Mouse (Mus musculus): ENCODE data around the gene Ptges. TPM values are rescaled to one million over a fixed set of nuclear protein-coding genes. Genes with fewer than 3 reads are reported as not detected.
A peak's percentile ranks its signal among the peaks of the same experiment; 100 is the strongest.

Gene Ptges
- polyA plus RNA-seq, 1 experiment, result 0.56 TPM

- Histone ChIP-seq H3K4me3 (peak overlapping the region; percentile 34), H3K79me2 (ENCODE audit: control insufficient read depth, insufficient read depth) (no peaks in the 10 kb centered on the region), H3K27me3 (ENCODE audit: control insufficient read depth, insufficient read depth, insufficient read length) (no peaks in the 10 kb centered on the region), H3K4me2 (ENCODE audit: low read depth) (peak overlapping the region; percentile 84), H3K36me3 (ENCODE audit: control insufficient read depth, insufficient read depth) (no peaks in the 10 kb centered on the region), H3ac (ENCODE audit: control insufficient read depth, insufficient read length) (peak overlapping the region; percentile 56)
- peak; percentile 43 for TF ChIP-seq POLR2A (IDR thresholded peaks at IDR 0.05; ENCODE audit: insufficient read length, low read depth)
- TF ChIP-seq MYOD1 (IDR thresholded peaks at IDR 0.05; ENCODE audit: control insufficient read depth in 1 of 3, insufficient read length in 2 of 3, low read depth in 2 of 3), result no peak
Observed at GRCm38 (mm10) chr2:30845152-30846070, 84.3 kb downstream of the Ptges start.

- Histone ChIP-seq H3K4me2 (ENCODE audit: low read depth) (no peak overlapping the region), H3K27me3 (ENCODE audit: control insufficient read depth, insufficient read depth, insufficient read length) (no peaks in the 10 kb centered on the region), H3K4me3 (no peak overlapping the region), H3ac (ENCODE audit: control insufficient read depth, insufficient read length) (no peak overlapping the region), H3K79me2 (ENCODE audit: control insufficient read depth, insufficient read depth) (no peaks in the 10 kb centered on the region), H3K36me3 (ENCODE audit: control insufficient read depth, insufficient read depth) (no peaks in the 10 kb centered on the region)
- TF ChIP-seq REST (IDR thresholded peaks at IDR 0.05; ENCODE audit: insufficient read depth, insufficient read length), result no peak
- TF ChIP-seq TCF12 (IDR thresholded peaks at IDR 0.05; ENCODE audit: insufficient read depth, poor library complexity, severe bottlenecking), result no peak
- no peak for TF ChIP-seq SRF (IDR thresholded peaks at IDR 0.05; ENCODE audit: control insufficient read depth, insufficient read length, low read depth)
- no peak for TF ChIP-seq MYOD1 (IDR thresholded peaks at IDR 0.05; ENCODE audit: control insufficient read depth in 1 of 3, insufficient read length in 2 of 3, low read depth in 2 of 3)
- TF ChIP-seq POLR2A (IDR thresholded peaks at IDR 0.05; ENCODE audit: insufficient read length, low read depth), result no peak
- TF ChIP-seq MAX (IDR thresholded peaks at IDR 0.05; ENCODE audit: low read depth), result no peak
- TF ChIP-seq TCF3 (IDR thresholded peaks at IDR 0.05; ENCODE audit: insufficient read length, low read depth), result no peak
- no peak for TF ChIP-seq POLR2AphosphoS2 (IDR thresholded peaks at IDR 0.05; ENCODE audit: insufficient read length, low read depth)
- no peak for TF ChIP-seq E2F4 (IDR thresholded peaks at IDR 0.05; ENCODE audit: insufficient read depth)
- no peak for TF ChIP-seq CEBPB (IDR thresholded peaks at IDR 0.05; ENCODE audit: insufficient read depth, poor library complexity, severe bottlenecking)
- no peak for TF ChIP-seq MYOG (IDR thresholded peaks at IDR 0.05; ENCODE audit: control insufficient read depth in 1 of 3, insufficient read depth in 1 of 3, insufficient read length in 2 of 3, low read depth in 2 of 3)
- no peak for TF ChIP-seq USF1 (IDR thresholded peaks at IDR 0.05; ENCODE audit: low read depth)
Observed at GRCm38 (mm10) chr2:30842615-30843014, 87.0 kb downstream of the Ptges start.

Other genes starting within 250 kb of the Ptges start
- 0.12 TPM for gene 1700001O22Rik, start 126.2 kb downstream of the Ptges start, polyA plus RNA-seq (2012; fragmentation: generic; extraction: Trizol)
- 71.2 TPM for gene Ntmt1, start 122.0 kb downstream of the Ptges start, polyA plus RNA-seq (2012; fragmentation: generic; extraction: Trizol)
- gene Asb6, start 99.5 kb downstream of the Ptges start, polyA plus RNA-seq (2012; fragmentation: generic; extraction: Trizol), result 44.9 TPM
- 21.8 TPM for gene Prrx2, start 94.9 kb downstream of the Ptges start, polyA plus RNA-seq (2012; fragmentation: generic; extraction: Trizol)
- 27.1 TPM for gene Tor1b, start 23.1 kb upstream of the Ptges start, polyA plus RNA-seq (2012; fragmentation: generic; extraction: Trizol)
- 42.7 TPM for gene Tor1a, start 38.1 kb upstream of the Ptges start, polyA plus RNA-seq (2012; fragmentation: generic; extraction: Trizol)
- gene BC005624, start 52.3 kb upstream of the Ptges start, polyA plus RNA-seq (2012; fragmentation: generic; extraction: Trizol), result 27.9 TPM
- gene Usp20, start 52.4 kb upstream of the Ptges start, polyA plus RNA-seq (2012; fragmentation: generic; extraction: Trizol), result 38.5 TPM
- gene Fnbp1, start 212.1 kb upstream of the Ptges start, polyA plus RNA-seq (2012; fragmentation: generic; extraction: Trizol), result 10.6 TPM
- gene Gpr107, start 222.5 kb upstream of the Ptges start, polyA plus RNA-seq (2012; fragmentation: generic; extraction: Trizol), result 35.2 TPM